Mouse (Mus musculus) cortical plate, adult 2 months (tissue): ENCODE measurements around the gene Stat1.

ENCODE experiments used
- CTCF ChIP-seq: fragments of 200-500 bp; IDR thresholded peaks from 2 replicates; pipeline ENCODE4 v1.5.1; 2011; ENCODE audit warnings: mild to moderate bottlenecking, control low read depth, low read length; ENCODE audit not compliant: insufficient read depth; ENCODE audit errors: extremely low read depth
- POLR2A ChIP-seq: fragments of 200-500 bp; IDR thresholded peaks from 2 replicates; pipeline ENCODE4 v1.6.1; 2011; ENCODE audit warnings: mild to moderate bottlenecking, low read length, control low read depth; ENCODE audit not compliant: insufficient read depth; ENCODE audit errors: extremely low read depth

- TF ChIP-seq POLR2A: no peak
- no peak for TF ChIP-seq CTCF
These were observed 35.6 kb downstream of the Stat1 start for GRCm38 (mm10) chr1:52154890-52155289.
